Mouse (Mus musculus) thymus, adult 2 months (tissue): ENCODE results near the gene Mrps16.

Experiments used
- CTCF ChIP-seq: fragments of 200-500 bp; IDR thresholded peaks from 2 replicates; pipeline ENCODE4 v1.5.1; 2012; ENCODE audit warnings: mild to moderate bottlenecking, control low read depth, low read length, moderate library complexity, borderline replicate concordance; ENCODE audit not compliant: control insufficient read depth, poor library complexity, insufficient read depth; ENCODE audit errors: extremely low read depth
- POLR2A ChIP-seq: fragments of 200-500 bp; IDR thresholded peaks from 2 replicates; pipeline ENCODE4 v1.6.1; 2012; ENCODE audit warnings: mild to moderate bottlenecking, low read length, control low read depth, moderate library complexity; ENCODE audit not compliant: control insufficient read depth, poor library complexity, insufficient read depth; ENCODE audit errors: extremely low read depth

DNA sequence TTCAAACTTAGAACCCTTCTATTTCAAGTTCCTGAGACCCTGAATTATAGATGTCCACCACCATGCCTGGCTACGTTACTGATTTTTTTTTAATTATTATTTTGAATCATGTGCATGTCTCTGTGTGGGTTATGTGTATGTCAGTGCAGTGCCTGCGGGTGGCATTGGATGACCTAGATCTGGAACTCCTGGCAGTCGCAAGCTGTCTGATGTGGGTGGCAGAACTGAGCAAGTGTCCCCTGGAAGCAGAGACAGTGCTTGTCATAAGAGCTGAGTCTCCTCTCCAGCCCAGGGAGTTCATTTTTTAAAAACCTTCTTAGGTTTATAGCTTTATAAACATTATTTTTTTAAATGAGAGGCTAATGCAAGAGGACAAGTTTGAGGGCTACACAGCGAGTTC, 39.0 kb upstream of the Mrps16 start:
- TF ChIP-seq CTCF (no peak), POLR2A (no peak)
